Mouse (Mus musculus): ENCODE results near the gene Ttc7. TPM values are rescaled to one million over a fixed set of nuclear protein-coding genes. Genes with fewer than 3 reads are reported as not detected.

The Ttc7 gene
- polyA plus RNA-seq, 1 experiment from 2014 or later: 23.2 TPM

- no peak for DNase-seq (ENCODE audit: low read depth, low spot score)
- TF ChIP-seq CTCF (IDR thresholded peaks at IDR 0.05): no peak
- in situ Hi-C loops (cut with MboI; ENCODE audit: low pct_unique_long_range_greater_than_20kb): no loop called here
- POLR2A ChIA-PET: no interaction called here
- no peaks in the 10 kb centered on the region for H3K27me3 ChIP-seq
- CTCF ChIA-PET: no interaction called here
- no peak for ATAC-seq
These were observed 51.5 kb downstream of the Ttc7 start for GRCm38 (mm10) chr17:87334162-87334561.

GRCm38 (mm10) chr17:87335152-87335551 is 52.5 kb downstream of the Ttc7 start:
- ATAC-seq (no peak), DNase-seq (ENCODE audit: low read depth, low spot score) (no peak)
- in situ Hi-C loops (cut with MboI; ENCODE audit: low pct_unique_long_range_greater_than_20kb): no loop called here
- no peak for TF ChIP-seq CTCF (IDR thresholded peaks at IDR 0.05)
- no peaks in the 10 kb centered on the region for H3K27me3 ChIP-seq
- ChIA-PET CTCF (interaction anchor here (0.9 kb wide), 1 partner anchor 106 kb away, joined by 3 read pairs; no protein-coding TSS in a partner anchor), POLR2A (interaction anchor here (1.1 kb wide), 1 partner anchor 111 kb away, joined by 6 read pairs; the partner anchor contains the start of gene Calm2)

DNA sequence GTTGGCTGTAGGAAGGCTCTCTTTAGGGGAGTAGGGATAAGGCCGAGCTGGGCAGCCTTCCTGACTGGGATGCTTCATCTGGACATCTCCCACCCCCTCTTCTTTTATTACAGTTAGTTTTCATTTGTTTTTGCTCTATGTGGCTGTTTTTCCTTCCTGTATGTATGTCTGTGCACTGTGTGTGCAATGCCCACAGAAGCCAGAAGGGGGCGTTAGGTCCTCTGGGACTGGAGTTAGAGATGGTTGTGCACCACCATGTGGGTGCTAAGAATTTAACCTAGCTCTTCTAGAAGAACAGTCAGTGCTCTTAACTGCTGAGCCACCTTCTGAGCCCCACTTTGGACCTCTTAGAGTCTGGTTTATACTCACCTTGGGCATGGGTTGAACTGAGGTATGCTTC is 53.0 kb downstream of the Ttc7 start:
- ChIA-PET POLR2A (no interaction called here), CTCF (interaction anchor here (0.9 kb wide), 1 partner anchor 105 kb away, joined by 3 read pairs; no protein-coding TSS in a partner anchor)
- H3K27me3 ChIP-seq: no peaks in the 10 kb centered on the region
- no peak for TF ChIP-seq CTCF (IDR thresholded peaks at IDR 0.05)
- in situ Hi-C loops (cut with MboI; ENCODE audit: low pct_unique_long_range_greater_than_20kb): no loop called here
- no peak for ATAC-seq
- no peak for DNase-seq (ENCODE audit: low read depth, low spot score)

DNA sequence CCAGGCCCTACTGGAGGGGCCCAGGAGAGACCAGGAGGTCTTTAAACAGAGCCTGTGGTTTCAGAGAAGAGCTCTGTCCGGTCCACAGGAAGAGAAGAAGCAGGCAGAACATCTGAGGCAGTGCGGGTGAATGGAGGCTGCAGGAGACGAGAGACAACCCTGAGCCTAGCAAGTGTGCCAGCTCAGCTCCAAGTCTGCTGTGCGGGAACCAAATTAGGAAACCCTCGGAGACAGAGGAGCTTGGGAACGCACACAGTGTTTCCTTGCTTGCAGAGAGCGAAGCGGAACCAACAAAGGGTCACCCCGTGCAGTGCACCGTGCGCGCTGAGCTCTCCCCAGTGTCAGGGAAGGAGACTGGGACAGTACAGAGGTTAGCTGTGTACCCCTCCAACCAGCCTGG is 54.2 kb downstream of the Ttc7 start:
- in situ Hi-C loops (cut with MboI; ENCODE audit: low pct_unique_long_range_greater_than_20kb): no loop called here
- CTCF ChIA-PET: interaction anchor here (1.2 to 1.3 kb wide), 2 partner anchors 11 to 22 kb away, joined by 3 to 5 read pairs; no protein-coding TSS in a partner anchor
- DNase-seq (ENCODE audit: low read depth, low spot score) (no peak), ATAC-seq (no peak)
- no peaks in the 10 kb centered on the region for H3K27me3 ChIP-seq
- no peak for TF ChIP-seq CTCF (IDR thresholded peaks at IDR 0.05)
- POLR2A ChIA-PET: interaction anchor here (0.9 kb wide), 1 partner anchor 11 kb away, joined by 3 read pairs; no protein-coding TSS in a partner anchor

DNA sequence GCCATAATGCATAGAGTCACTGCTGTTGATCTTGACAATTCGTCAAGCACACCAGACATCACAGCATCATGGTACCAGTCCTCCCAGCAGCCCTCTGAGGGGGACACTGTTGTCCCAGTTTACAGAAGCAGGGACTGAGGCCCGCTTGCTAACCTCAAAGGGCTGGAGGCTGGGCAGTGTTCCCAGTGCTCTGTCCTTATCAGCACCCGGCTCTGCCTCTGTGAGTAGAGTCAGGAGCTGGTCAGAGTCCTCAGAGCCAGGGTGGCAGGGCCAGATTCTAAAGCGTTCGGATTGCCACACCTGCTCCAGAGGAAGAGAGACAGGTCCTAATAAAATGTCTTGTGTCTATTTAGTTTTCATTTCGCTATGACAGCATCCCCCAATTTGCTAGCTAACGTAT is 55.0 kb downstream of the Ttc7 start:
- DNase-seq (ENCODE audit: low read depth, low spot score): no peak

DNA sequence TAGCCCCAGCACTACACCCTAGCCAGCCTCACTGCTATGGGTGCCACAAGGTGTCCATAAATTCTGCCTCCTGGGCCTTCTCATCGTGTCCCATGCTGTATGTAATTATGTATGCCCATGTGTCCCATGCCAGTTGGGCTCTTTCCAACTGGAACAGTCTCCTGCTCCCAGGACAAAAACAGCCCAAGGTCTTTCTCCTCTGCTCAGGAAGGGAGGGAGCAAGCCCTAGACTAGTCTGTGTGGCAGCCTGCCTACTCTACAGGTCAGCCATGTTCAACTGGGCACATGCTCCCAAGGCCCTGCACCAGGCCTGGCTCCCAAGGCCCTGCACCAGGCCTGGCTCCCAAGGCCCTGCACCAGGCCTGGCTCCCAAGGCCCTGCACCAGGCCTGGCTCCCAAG is 56.4 kb downstream of the Ttc7 start:
- in situ Hi-C loops (cut with MboI; ENCODE audit: low pct_unique_long_range_greater_than_20kb): no loop called here
- DNase-seq (ENCODE audit: low read depth, low spot score) (no peak), ATAC-seq (no peak)

More for the DNA sequence above, 55.0 kb downstream of the Ttc7 start:
- no peak for ATAC-seq
- no peak for TF ChIP-seq CTCF (IDR thresholded peaks at IDR 0.05)
- no peaks in the 10 kb centered on the region for H3K27me3 ChIP-seq
- ChIA-PET POLR2A (no interaction called here), CTCF (no interaction called here)
- in situ Hi-C loops (cut with MboI; ENCODE audit: low pct_unique_long_range_greater_than_20kb): no loop called here

GRCm38 (mm10) chr17:87343060-87343703 is 60.5 kb downstream of the Ttc7 start:
- TF ChIP-seq CTCF (IDR thresholded peaks at IDR 0.05): no peak
- POLR2A ChIA-PET: no interaction called here
- ATAC-seq (no peak), DNase-seq (ENCODE audit: low read depth, low spot score) (no peak)
- H3K27me3 ChIP-seq: no peaks in the 10 kb centered on the region
- in situ Hi-C loops (cut with MboI; ENCODE audit: low pct_unique_long_range_greater_than_20kb): no loop called here
- CTCF ChIA-PET: no interaction called here

More for the DNA sequence above, 56.4 kb downstream of the Ttc7 start:
- ChIA-PET POLR2A (no interaction called here), CTCF (no interaction called here)
- H3K27me3 ChIP-seq: no peaks in the 10 kb centered on the region
- TF ChIP-seq CTCF (IDR thresholded peaks at IDR 0.05): no peak

DNA sequence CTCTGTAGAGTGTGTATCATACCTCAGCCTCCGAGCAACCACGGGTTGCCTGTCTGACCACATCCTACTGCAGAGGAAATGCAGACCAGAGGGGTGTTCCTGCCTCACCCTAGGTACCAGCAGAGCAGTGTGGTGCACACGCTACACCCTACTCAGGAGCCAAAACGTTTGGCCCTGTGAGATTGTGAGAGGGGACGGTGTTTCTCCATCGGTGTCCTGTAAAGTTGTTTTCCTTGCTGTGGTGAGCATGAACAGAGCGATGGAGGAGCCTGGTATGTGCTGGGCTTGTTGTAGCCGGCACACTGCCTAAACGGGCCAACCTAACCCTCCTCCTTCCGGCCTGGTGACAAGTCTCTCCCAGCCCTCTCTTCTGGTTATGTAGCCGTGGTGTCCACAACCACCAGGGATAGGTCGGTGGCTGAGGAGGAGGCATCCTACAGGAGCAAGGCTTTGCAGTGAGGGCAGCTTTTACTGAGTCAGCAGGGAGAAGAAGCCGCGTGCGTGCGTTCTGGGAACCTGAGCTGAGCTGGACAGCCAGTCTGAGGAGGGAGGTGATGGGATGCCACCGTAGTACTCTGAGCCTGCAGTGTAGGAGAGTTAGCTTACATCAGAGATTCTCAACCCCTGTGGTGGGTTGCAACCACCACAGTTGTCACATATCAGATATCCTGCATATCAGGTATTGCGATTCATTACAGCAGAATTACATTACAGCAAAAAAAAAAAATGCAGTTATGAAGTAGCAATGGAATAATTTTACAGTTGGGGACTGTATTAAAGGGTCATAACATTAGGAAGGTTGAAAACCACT is 62.0 kb downstream of the Ttc7 start:
- CTCF ChIA-PET: no interaction called here
- DNase-seq (ENCODE audit: low read depth, low spot score) (no peak), ATAC-seq (no peak)
- no peaks in the 10 kb centered on the region for H3K27me3 ChIP-seq
- in situ Hi-C loops (cut with MboI; ENCODE audit: low pct_unique_long_range_greater_than_20kb): no loop called here
- POLR2A ChIA-PET: interaction anchor here (0.6 kb wide), 1 partner anchor 314 kb away, joined by 3 read pairs; no protein-coding TSS in a partner anchor
- TF ChIP-seq CTCF (IDR thresholded peaks at IDR 0.05): no peak

GRCm38 (mm10) chr17:87345252-87345593 is 62.5 kb downstream of the Ttc7 start:
- DNase-seq (ENCODE audit: low read depth, low spot score) (no peak), ATAC-seq (no peak)
- ChIA-PET POLR2A (no interaction called here), CTCF (no interaction called here)
- TF ChIP-seq CTCF (IDR thresholded peaks at IDR 0.05): no peak
- in situ Hi-C loops (cut with MboI; ENCODE audit: low pct_unique_long_range_greater_than_20kb): no loop called here
- no peaks in the 10 kb centered on the region for H3K27me3 ChIP-seq

DNA sequence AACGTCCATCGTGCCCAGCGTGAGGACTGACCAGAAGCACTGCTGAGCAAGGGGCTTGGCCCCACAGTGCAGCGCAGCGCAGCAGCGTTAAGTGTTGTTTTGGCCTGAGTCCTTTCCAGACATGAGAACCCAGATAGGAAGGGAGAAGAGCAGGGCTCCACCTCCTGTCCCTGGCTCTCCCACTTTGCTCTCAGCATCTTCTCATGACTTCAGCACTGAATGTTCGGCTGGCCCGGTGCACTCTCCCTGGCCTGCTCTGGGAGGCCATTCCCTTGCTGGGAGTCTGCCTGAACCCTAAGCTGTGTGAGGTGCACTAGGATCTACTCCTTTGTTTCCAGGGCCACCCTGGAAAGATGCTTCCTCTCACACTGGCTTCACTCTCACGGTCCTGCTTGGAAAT is 65.7 kb downstream of the Ttc7 start:
- H3K27me3 ChIP-seq: no peaks in the 10 kb centered on the region
- TF ChIP-seq CTCF (IDR thresholded peaks at IDR 0.05): no peak
- DNase-seq (ENCODE audit: low read depth, low spot score): no peak
- ChIA-PET CTCF (interaction anchor here (1.0 kb wide), 1 partner anchor 30 kb away, joined by 3 read pairs; no protein-coding TSS in a partner anchor), POLR2A (interaction anchor here (1.1 kb wide), 1 partner anchor 99 kb away, joined by 4 read pairs; the partner anchor contains the start of gene Calm2)
- ATAC-seq: no peak
- in situ Hi-C loops (cut with MboI; ENCODE audit: low pct_unique_long_range_greater_than_20kb): no loop called here

- no peak for DNase-seq (ENCODE audit: low read depth, low spot score)
- ATAC-seq: no peak
- ChIA-PET CTCF (interaction anchor here (0.6 to 1.0 kb wide), 3 partner anchors 29 to 172 kb away, joined by 3 read pairs; no protein-coding TSS in a partner anchor), POLR2A (interaction anchor here (0.6 to 1.1 kb wide), 2 partner anchors 98 to 111 kb away, joined by 3 to 4 read pairs; partner anchors contain the start of gene Calm2)
- no peak for TF ChIP-seq CTCF (IDR thresholded peaks at IDR 0.05)
- in situ Hi-C loops (cut with MboI; ENCODE audit: low pct_unique_long_range_greater_than_20kb): no loop called here
- no peaks in the 10 kb centered on the region for H3K27me3 ChIP-seq
These were observed 66.4 kb downstream of the Ttc7 start for GRCm38 (mm10) chr17:87349069-87349468.

All from Patski (cell line).